Mouse (Mus musculus) thymus, adult 2 months (tissue): Measurements from ENCODE around the gene Ryr3.

Experiments used
- CTCF ChIP-seq: fragments of 200-500 bp; IDR thresholded peaks from 2 replicates; pipeline ENCODE4 v1.5.1; 2012; ENCODE audit warnings: mild to moderate bottlenecking, control low read depth, low read length, moderate library complexity, borderline replicate concordance; ENCODE audit not compliant: control insufficient read depth, poor library complexity, insufficient read depth; ENCODE audit errors: extremely low read depth
- POLR2A ChIP-seq: fragments of 200-500 bp; IDR thresholded peaks from 2 replicates; pipeline ENCODE4 v1.6.1; 2012; ENCODE audit warnings: mild to moderate bottlenecking, low read length, control low read depth, moderate library complexity; ENCODE audit not compliant: control insufficient read depth, poor library complexity, insufficient read depth; ENCODE audit errors: extremely low read depth

DNA sequence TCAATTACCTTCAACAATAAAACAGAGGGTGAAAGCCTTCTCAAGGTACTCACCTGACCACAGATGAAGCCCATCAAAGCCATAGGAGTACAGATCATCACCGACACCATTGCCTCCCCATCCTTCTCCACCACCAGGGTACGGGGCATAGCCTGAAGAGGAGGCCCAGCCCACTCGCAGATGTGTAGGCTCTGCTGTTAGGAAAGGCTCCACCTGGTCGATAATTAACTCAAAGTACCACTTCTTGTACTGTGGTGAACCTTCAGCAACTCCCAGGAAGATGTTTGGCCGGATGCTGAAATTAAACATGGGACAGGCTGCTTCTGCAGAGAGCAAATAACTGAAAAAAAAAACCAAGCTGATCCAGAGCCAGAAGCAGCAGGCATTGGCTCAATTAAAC, 316.1 kb downstream of the Ryr3 start:
- no peak for TF ChIP-seq CTCF
- TF ChIP-seq POLR2A: no peak
